Mouse (Mus musculus) ES-E14 (cell line): ENCODE data around the gene Tchhl1.

ENCODE experiments used
- MAFK ChIP-seq: IDR thresholded peaks from 2 replicates; pipeline ENCODE4 v1.6.1; 2014; ENCODE audit warnings: mild to moderate bottlenecking, low read depth, low read length, inconsistent platforms; ENCODE audit not compliant: insufficient read depth
- ZC3H11A ChIP-seq: IDR thresholded peaks from 2 replicates; pipeline ENCODE4 v1.6.1; 2012; ENCODE audit warnings: low read depth, mild to moderate bottlenecking, inconsistent platforms, low read length, borderline replicate concordance

DNA sequence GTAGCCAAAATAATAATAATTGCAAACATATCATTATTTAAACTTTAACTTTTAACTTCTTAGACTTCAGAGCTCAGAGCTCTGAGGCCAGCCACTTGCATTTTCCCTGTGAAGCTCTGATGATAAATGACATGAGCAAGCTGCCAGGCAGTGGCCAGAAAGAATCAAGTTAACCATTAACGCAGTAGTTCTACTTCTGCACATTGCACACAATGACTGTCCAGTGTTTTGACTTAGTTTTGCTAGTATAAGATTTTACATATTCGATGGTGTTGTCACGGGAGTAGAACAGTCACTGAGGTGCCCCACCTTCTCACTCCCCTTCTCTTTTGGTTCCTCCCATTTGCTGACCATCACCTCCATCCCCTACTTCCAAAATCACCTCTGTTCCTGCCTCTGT lies 28.6 kb downstream of the Tchhl1 start:
- TF ChIP-seq ZC3H11A (no peak), MAFK (no peak)
